Mouse (Mus musculus) B cell, adult (primary cell): Measurements from ENCODE around the gene Kif27. TPM values are rescaled to one million over a fixed set of nuclear protein-coding genes. Genes with fewer than 3 reads are reported as not detected.

ENCODE experiments used
- total RNA-seq: library from RNA; stranded (reverse); gene quantifications from 4 replicates; pipeline ENCODE4 v1.2.4, GENCODE M21; 2023; ENCODE audit not compliant: inconsistent age

Kif27 gene
- total RNA-seq, result 0.16 to 0.39 TPM (median 0.37 TPM) in 4 replicates

GRCm38 (mm10) chr13:58358629-58359303 lies at the start of gene Kif27:
Kif27 (minus strand) TSS chr13:58359122.

GRCm38 (mm10) chr13:58403243-58403642 lies 44.3 kb upstream of the Kif27 start, which contains the start of gene Hnrnpk:
Hnrnpk (minus strand) TSS chr13:58403343.

GRCm38 (mm10) chr13:58402003-58402743 lies 43.3 kb upstream of the Kif27 start, which contains the start of gene Rmi1:
Rmi1 (plus strand) TSS chr13:58402248.

GRCm38 (mm10) chr13:58384779-58385546 lies 26.0 kb upstream of the Kif27 start, which contains the start of gene 2210016F16Rik:
2210016F16Rik (minus strand) TSS chr13:58385225.

GRCm38 (mm10) chr13:58275599-58275998 lies 83.3 kb downstream of the Kif27 start, which contains the start of gene Gkap1:
Gkap1 (minus strand) TSS chr13:58275699.

Other genes starting within 250 kb of the Kif27 start
- gene Klhl3, start 245.5 kb downstream of the Kif27 start, total RNA-seq, result 0.12 to 0.19 TPM (median 0.18 TPM) in 3 of 4 replicates, not detected in the other
- gene Hnrnpa0, start 230.6 kb downstream of the Kif27 start, total RNA-seq, result 139 to 154 TPM (median 148 TPM) in 4 replicates
- gene Idnk, start 201.5 kb downstream of the Kif27 start, total RNA-seq, result 63.8 to 84.7 TPM (median 67.1 TPM) in 4 replicates
- gene Ubqln1, start 143.5 kb downstream of the Kif27 start, total RNA-seq, result 90.2 to 99.8 TPM (median 94.2 TPM) in 4 replicates
- gene Gkap1, start 83.4 kb downstream of the Kif27 start, total RNA-seq, result 3.1 to 5.1 TPM (median 3.8 TPM) in 4 replicates
- 12.4 to 14.5 TPM (median 13.1 TPM) in 4 replicates for gene 2210016F16Rik, start 26.1 kb upstream of the Kif27 start, total RNA-seq
- 50.2 to 54.6 TPM (median 52.7 TPM) in 4 replicates for gene Rmi1, start 43.1 kb upstream of the Kif27 start, total RNA-seq
- 1,294 to 1,357 TPM (median 1,337 TPM) in 4 replicates for gene Hnrnpk, start 44.2 kb upstream of the Kif27 start, total RNA-seq